Mouse (Mus musculus) stomach, postnatal 0 days (tissue): ENCODE results near the gene Fam173a. TPM values are rescaled to one million over a fixed set of nuclear protein-coding genes. Genes with fewer than 3 reads are reported as not detected.

Experiments
- ATAC-seq: fragments of 200-750 bp; cut with Nextera tagmentation; 2 replicates; pipeline ENCODE4 v1.8.0; 2017; ENCODE audit not compliant: low FRiP score, low TSS enrichment
- DNase-seq: peaks from one replicate; pipeline ENCODE4 v3.0.0-alpha.2; 2016; ENCODE audit warnings: low spot score
- H3K27ac ChIP-seq: fragments of 300-500 bp; sonication (generic); replicated peaks from 2 replicates; pipeline ENCODE4 v1.5.1; 2014; ENCODE audit warnings: mild to moderate bottlenecking, control low read depth
- H3K27me3 ChIP-seq: fragments of 300-500 bp; sonication (generic); 2 replicates; pipeline ENCODE4 v1.6.1; 2014; ENCODE audit warnings: low read length; ENCODE audit not compliant: control insufficient read depth, insufficient read depth
- H3K36me3 ChIP-seq: fragments of 300-500 bp; sonication (generic); 2 replicates; pipeline ENCODE4 v1.6.1; 2014; ENCODE audit warnings: low read length, mixed read lengths; ENCODE audit not compliant: control insufficient read depth, insufficient read depth
- H3K4me1 ChIP-seq: fragments of 300-500 bp; sonication (generic); replicated peaks from 2 replicates; pipeline ENCODE4 v1.6.1; 2014; ENCODE audit warnings: antibody characterized with exemption; ENCODE audit not compliant: control insufficient read depth, insufficient read depth
- H3K4me2 ChIP-seq: fragments of 300-500 bp; sonication (generic); replicated peaks from 2 replicates; pipeline ENCODE4 v1.6.1; 2014; ENCODE audit warnings: low read depth, mild to moderate bottlenecking, control low read depth, moderate library complexity
- H3K4me3 ChIP-seq: fragments of 300-500 bp; sonication (generic); 2 replicates; pipeline ENCODE4 v1.5.1; 2014; ENCODE audit warnings: low read depth, low read length, control low read depth
- H3K9ac ChIP-seq: fragments of 300-500 bp; sonication (generic); 2 replicates; pipeline ENCODE4 v1.6.1; 2014; ENCODE audit warnings: mild to moderate bottlenecking, low read length, control low read depth, mixed read lengths
- H3K9me3 ChIP-seq: fragments of 300-500 bp; sonication (generic); 2 replicates; pipeline ENCODE4 v1.6.1; 2016; ENCODE audit warnings: low read length; ENCODE audit not compliant: control insufficient read depth
- CTCF ChIP-seq: IDR thresholded peaks from 2 replicates; pipeline ENCODE4 v1.5.1; 2016; ENCODE audit warnings: antibody characterized with exemption, low read depth, mild to moderate bottlenecking, moderate library complexity
- EP300 ChIP-seq: optimal IDR thresholded peaks from 2 replicates; pipeline ENCODE3; 2016; ENCODE audit warnings: antibody characterized with exemption
- WGBS: fragments of 180-500 bp; shearing (Covaris S2); extraction: QIAGEN DNeasy Blood & Tissue Kit; methylation state at CpG from one replicate; pipeline ENCODE4 v1.1.7; 2014; 5-methylcytosine and 5-hydroxymethylcytosine counted together
- polyA plus RNA-seq: library from polyadenylated mRNA; unstranded; fragments of >200 nt; fragmentation: Nextera tagmentation; extraction: Ambion mirVana; gene quantifications from 2 replicates; pipeline ENCODE4 v1.2.1, GENCODE M21; 2015

Gene Fam173a
- polyA plus RNA-seq, 1 experiment from 2014 or later: 91.0 TPM

- Histone ChIP-seq H3K9ac (peak within 1 kb of the TSS; percentile 66), H3K27me3 (no peaks in the 10 kb centered on the region), H3K27ac (peak within 1 kb of the TSS; percentile 8; the same call in 1 of the 2 replicates), H3K4me2 (peak within 1 kb of the TSS; percentile 86), H3K36me3 (no peaks in the 10 kb centered on the region), H3K9me3 (no peaks in the 10 kb centered on the region), H3K4me3 (peak within 1 kb of the TSS; percentile 75), H3K4me1 (no peaks in the 10 kb centered on the region; the same call in 1 of the 2 replicates)
- peak; percentile 87 for DNase-seq
- ATAC-seq: peak; percentile 64; the same call in 1 of the 2 replicates
- WGBS: 1% methylated on average over 24 of the region's 35 CpGs
- TF ChIP-seq EP300: no peak
- no peak for TF ChIP-seq CTCF
These were observed 4.3 kb upstream of the Fam173a start, which contains the start of gene Metrn for GRCm38 (mm10) chr17:25796951-25797369. Gene Metrn, minus strand, starts transcription at chr17:25797136.

- TF ChIP-seq EP300: no peak
- TF ChIP-seq CTCF: no peak
These were observed 3.6 kb upstream of the Fam173a start for GRCm38 (mm10) chr17:25796211-25796771.

GRCm38 (mm10) chr17:25795609-25796092 is 3.0 kb upstream of the Fam173a start, which contains the start of gene AC134908.4:
Gene AC134908.4, minus strand, starts transcription at chr17:25795659.
- Histone ChIP-seq H3K4me2 (peak within 1 kb of the TSS; percentile 86), H3K9ac (peak within 1 kb of the TSS; percentile 66), H3K4me3 (peak within 1 kb of the TSS; percentile 75), H3K27ac (peak within 1 kb of the TSS; percentile 8; the same call in 1 of the 2 replicates), H3K27me3 (no peaks in the 10 kb centered on the region), H3K36me3 (0 out of 2 replicates have a peak, but pooled peaks cover under 1% of the 10 kb centered on the region), H3K4me1 (peaks cover 3% of the 10 kb centered on the region; the same call in 1 of the 2 replicates), H3K9me3 (no peaks in the 10 kb centered on the region)
- TF ChIP-seq EP300 (no peak), CTCF (no peak)
- 45% methylated on average over 6 of the region's 6 CpGs for WGBS
- DNase-seq (no peak), ATAC-seq (no peak)

More at GRCm38 (mm10) chr17:25796211-25796771, 3.6 kb upstream of the Fam173a start:
- no peaks in the 10 kb centered on the region for H3K27me3 ChIP-seq
- H3K27ac ChIP-seq: peak overlapping the region; percentile 8; the same call in 1 of the 2 replicates
- no peak for DNase-seq
- no peak for ATAC-seq
- peak overlapping the region; percentile 66 for H3K9ac ChIP-seq
- H3K4me2 ChIP-seq: peak overlapping the region; percentile 86
- H3K9me3 ChIP-seq: no peaks in the 10 kb centered on the region
- no peaks in the 10 kb centered on the region for H3K36me3 ChIP-seq
- H3K4me3 ChIP-seq: peak overlapping the region; percentile 75
- WGBS: 3% methylated on average over 37 of the region's 37 CpGs
- H3K4me1 ChIP-seq: peaks cover 3% of the 10 kb centered on the region; the same call in 1 of the 2 replicates

GRCm38 (mm10) chr17:25794998-25795397 is 2.3 kb upstream of the Fam173a start:
- H3K4me3 ChIP-seq: no peak overlapping the region
- peaks cover 3% of the 10 kb centered on the region; the same call in 1 of the 2 replicates for H3K4me1 ChIP-seq
- H3K36me3 ChIP-seq: peaks cover 3% of the 10 kb centered on the region; the same call in 1 of the 2 replicates
- 87% methylated on average over 17 of the region's 17 CpGs for WGBS
- no peaks in the 10 kb centered on the region for H3K27me3 ChIP-seq
- 0 out of 2 replicates have a peak overlapping the region, but pooled peaks have one; percentile 4 for H3K27ac ChIP-seq
- DNase-seq: no peak
- no peak for ATAC-seq
- H3K9ac ChIP-seq: no peak overlapping the region
- H3K4me2 ChIP-seq: no peak overlapping the region
- no peak for TF ChIP-seq EP300
- TF ChIP-seq CTCF: no peak
- no peaks in the 10 kb centered on the region for H3K9me3 ChIP-seq

- Histone ChIP-seq H3K27ac (no peak overlapping the region), H3K4me2 (no peak overlapping the region), H3K9me3 (no peaks in the 10 kb centered on the region), H3K27me3 (no peaks in the 10 kb centered on the region), H3K4me3 (no peak overlapping the region), H3K4me1 (peaks cover 3% of the 10 kb centered on the region; the same call in 1 of the 2 replicates), H3K9ac (no peak overlapping the region), H3K36me3 (peaks cover 9% of the 10 kb centered on the region; the same call in 1 of the 2 replicates)
- WGBS: 69% methylated on average over 13 of the region's 13 CpGs
- ATAC-seq (no peak), DNase-seq (no peak)
- no peak for TF ChIP-seq EP300
- no peak for TF ChIP-seq CTCF
These were observed 1.5 kb upstream of the Fam173a start for GRCm38 (mm10) chr17:25794197-25794596.
